Mouse (Mus musculus): ENCODE results near the gene Slc6a16.

- TF ChIP-seq MYOG (IDR thresholded peaks at IDR 0.05; ENCODE audit: control insufficient read depth, extremely low read depth, insufficient read length) (no peak), CTCF (IDR thresholded peaks at IDR 0.05; ENCODE audit: control insufficient read depth, insufficient read depth, insufficient read length) (peak; percentile 84), CEBPB (IDR thresholded peaks at IDR 0.05; ENCODE audit: low read depth) (no peak)
Measured at GRCm38 (mm10) chr7:45305275-45305674, 64.4 kb downstream of the Slc6a16 start.
